Mouse (Mus musculus): ENCODE measurements at regions not wholly inside any gene's neighbourhood (a gene's known extent, or its start where the extent isn't known, plus 50 kb on each side); places are given as distances from the start of the nearest gene placed in this dataset.

DNA sequence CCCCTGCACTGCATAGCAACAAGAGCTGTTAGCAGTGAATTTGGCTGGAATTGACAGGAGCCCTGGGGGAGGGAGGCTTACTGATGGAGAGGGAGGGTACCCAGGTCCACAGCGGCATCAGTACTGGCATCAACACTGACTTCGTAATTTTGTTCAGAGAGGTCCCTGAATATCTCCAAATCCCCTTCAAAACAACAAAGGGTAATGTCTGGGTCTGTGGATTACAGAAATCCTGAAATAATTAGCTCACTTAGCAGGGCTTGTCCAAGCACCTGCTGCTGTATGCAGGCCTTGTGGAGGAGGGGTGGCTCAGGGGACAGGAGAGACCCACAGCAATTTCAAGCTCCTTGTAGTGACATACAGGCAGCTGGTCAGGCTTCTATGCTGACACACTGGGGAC is 369.6 kb downstream of the Eipr1 start:
- DNase-seq (ENCODE audit: low read depth, low spot score): no peak

DNA sequence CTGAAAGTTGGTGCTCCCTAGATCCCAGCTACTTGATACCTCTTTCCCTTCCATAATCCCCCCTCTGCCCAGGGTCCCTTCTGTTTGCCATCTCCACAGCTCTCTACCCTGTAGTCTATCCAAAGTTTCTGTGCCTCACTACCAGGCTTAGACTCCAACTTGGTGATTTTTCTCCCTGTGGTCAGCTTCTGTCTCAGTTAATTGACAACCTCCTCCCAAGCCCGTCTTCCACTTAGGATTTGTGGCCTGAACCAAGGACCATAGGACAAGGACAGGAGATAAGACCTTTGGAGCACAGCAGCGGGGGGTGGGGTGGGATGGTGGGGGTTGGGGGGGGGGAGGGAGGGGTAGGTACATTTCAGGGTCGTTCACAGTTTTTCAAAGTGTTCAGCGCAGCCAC is 371.3 kb downstream of the Eipr1 start:
- no peak for DNase-seq (ENCODE audit: low read depth, low spot score)

DNA sequence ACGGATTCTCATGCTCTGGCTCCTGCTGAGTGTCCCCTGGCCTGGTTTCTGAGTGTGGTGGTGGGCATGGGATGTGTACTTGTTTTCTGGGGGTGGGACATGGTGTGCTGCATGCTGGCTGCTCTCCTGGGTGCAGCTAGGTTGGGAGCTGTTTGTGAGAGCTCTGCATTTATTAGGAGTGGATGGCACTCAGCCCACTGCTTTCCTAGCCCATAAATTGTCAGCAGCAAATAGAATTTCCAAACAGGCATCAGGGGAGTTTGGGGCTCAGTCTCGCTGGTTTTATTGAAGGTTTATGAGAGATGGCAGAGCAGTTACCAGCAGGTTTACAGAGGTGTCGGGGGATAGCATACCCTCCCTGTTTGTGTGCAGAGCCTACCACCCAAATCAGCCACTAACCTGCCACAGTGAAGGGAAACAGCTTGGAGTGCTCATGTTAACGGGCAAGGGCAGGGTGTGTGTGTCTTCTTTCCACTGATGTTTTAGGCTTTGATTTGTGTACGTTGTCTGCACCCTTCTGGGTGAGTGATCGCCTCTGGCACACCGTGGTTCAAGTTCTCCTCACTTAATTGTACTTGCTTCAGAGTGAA is 372.6 kb downstream of the Eipr1 start:
- peak; percentile 14 for DNase-seq (ENCODE audit: low read depth, low spot score)

- DNase-seq (ENCODE audit: low read depth, low spot score): no peak
These were observed 377.2 kb downstream of the Eipr1 start for GRCm38 (mm10) chr12:29128844-29129243.

- DNase-seq (ENCODE audit: low read depth, low spot score): no peak
These were observed 377.7 kb downstream of the Eipr1 start for GRCm38 (mm10) chr12:29129331-29129730.

GRCm38 (mm10) chr12:29134326-29134725 is 382.7 kb downstream of the Eipr1 start:
- no peak for DNase-seq (ENCODE audit: low read depth, low spot score)

- DNase-seq (ENCODE audit: low read depth, low spot score): no peak
These were observed 385.3 kb downstream of the Eipr1 start for GRCm38 (mm10) chr12:29136850-29137268.

DNA sequence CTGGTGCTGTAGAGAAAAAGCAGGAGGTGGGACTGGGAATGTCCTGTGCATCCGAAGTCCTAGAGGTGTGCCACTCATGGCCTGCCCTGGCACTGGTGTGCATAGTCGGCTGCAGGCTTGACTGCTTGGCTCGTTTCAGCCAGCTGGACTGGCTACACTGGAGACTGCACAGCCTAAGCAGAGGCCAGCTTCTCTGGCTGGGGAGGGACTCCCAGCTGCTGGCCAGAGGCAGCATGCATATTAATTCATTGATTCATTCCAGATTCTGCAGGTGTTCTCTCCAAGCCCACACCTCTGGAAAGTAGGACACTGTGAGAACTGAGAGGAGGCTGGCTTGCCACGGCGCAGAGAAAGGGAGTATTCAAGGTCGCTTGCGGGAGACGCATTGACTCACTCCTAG is 385.9 kb downstream of the Eipr1 start:
- peak; percentile 13 for DNase-seq (ENCODE audit: low read depth, low spot score)

- no peak for DNase-seq (ENCODE audit: low read depth, low spot score)
These were observed 387.6 kb upstream of the Myt1l start for GRCm38 (mm10) chr12:29140576-29140975.

GRCm38 (mm10) chr12:29141132-29141531 is 387.1 kb upstream of the Myt1l start:
- DNase-seq (ENCODE audit: low read depth, low spot score): no peak

DNA sequence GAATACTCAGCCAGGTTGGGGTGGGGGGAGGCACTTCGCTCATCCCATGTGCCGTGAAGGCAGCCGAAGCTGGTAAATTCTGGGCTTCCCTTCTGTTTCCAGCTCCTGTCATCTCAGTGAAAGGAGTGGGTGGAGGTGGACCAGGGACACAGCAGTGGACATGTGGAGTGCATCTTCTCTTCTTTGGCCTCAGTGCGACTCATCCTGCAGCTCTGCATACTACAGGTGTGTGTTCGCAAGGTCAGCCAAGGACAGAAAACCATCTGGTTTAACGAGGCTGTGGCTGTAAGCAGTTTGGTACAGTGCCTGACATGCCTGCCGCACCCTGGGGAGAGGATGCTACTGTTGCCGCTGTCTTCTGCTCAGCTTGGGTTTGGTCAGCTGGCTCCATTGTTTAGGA is 386.3 kb upstream of the Myt1l start:
- no peak for DNase-seq (ENCODE audit: low read depth, low spot score)

- DNase-seq (ENCODE audit: low read depth, low spot score): no peak
These were observed 384.9 kb upstream of the Myt1l start for GRCm38 (mm10) chr12:29143297-29143696.

DNA sequence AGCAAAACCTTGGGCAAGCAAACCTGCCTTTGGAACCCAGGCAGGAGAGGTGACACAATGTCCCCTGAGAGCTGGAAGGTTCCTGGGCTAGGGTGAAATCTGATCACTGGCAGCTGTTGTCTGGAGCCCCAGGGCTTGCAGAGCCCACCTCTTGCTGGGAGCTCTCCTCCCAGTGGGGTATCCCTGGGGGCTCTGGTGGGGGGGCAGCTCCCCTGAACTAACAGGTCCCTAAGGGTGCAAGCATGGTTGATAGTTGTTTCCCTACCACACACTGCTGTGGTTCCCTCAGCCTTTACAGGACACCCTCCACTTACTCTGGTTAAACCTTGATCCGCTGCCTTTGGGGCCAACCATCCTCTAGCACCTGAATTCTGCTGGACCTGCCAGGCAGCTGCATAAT is 367.3 kb upstream of the Myt1l start:
- no peak for DNase-seq (ENCODE audit: low read depth, low spot score)

DNA sequence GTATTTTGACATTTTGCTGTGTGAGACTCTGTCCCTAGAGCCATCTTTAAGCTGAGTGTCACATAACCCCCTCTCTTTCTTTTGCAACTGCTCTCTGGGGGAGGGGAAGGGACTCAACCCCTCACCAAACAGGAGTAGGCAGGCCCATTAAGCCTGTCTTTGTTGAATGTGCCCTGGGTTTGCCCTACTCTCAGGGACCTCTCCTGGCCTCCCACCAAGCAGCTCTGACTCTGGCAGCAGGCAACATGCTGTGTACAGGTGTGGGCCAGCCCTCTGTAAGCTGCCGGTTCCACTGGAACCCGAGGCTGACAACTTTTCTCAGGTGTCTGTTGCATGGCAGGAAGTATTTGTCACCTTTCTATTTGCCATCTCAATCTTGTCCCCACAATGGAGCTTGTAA is 366.6 kb upstream of the Myt1l start:
- no peak for DNase-seq (ENCODE audit: low read depth, low spot score)

DNA sequence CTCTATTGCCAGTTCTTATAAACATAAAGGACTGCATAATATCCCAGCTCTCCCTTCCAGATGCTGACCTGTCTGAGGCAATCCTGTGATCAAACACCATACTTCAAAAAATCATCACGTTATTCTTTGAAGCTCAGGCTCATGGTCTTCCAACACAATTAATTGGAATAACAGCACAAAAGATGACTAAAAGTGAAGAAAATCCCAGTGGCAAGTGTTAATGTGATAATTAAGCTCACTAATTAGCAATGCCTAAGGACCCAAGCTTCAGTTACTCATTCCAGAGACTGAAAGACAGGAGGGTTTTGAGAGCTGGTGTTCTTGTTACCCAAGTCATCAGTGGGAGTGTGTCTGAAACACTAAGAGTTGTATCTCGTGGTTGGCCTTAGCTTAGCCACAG is 363.5 kb upstream of the Myt1l start:
- no peak for DNase-seq (ENCODE audit: low read depth, low spot score)

GRCm38 (mm10) chr12:29166316-29166715 is 361.9 kb upstream of the Myt1l start:
- no peak for DNase-seq (ENCODE audit: low read depth, low spot score)

GRCm38 (mm10) chr12:29167922-29168321 is 360.3 kb upstream of the Myt1l start:
- no peak for DNase-seq (ENCODE audit: low read depth, low spot score)

DNA sequence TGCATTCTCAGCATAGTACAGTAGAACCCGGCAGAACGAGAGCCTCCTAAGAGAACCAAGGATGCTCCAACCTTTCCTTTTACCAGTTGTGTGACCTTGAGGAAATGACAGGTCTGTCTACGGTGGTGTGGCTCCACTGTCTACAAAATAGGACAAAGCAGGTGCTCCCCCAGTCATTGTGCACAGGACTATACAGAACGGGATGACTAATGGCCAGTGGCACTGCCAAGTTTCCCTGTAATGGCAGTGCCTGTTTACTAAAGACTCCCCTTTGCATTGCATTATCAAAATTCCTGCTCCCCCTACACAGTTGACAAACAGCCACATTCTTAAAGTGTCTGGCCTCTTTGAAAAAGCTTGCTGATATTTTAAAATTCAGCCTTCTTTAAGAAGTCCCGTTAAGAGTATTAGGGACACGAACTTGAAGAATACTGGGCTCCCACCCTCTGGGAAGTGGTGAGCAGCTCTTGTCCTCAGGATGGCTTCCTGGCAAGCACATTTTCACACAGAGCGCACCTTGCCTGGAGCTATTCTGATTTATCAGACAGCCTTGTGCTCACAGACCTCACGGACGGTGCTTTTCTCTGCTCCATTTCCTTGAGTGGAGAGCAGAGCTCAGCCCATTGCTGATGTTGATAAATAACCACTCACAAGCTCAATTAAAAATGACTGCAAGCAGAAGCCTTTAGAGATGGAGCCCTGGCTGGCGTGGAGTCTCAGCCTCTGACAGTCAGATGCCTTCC is 352.3 kb upstream of the Myt1l start:
- no peak for DNase-seq (ENCODE audit: low read depth, low spot score)

- no peak for DNase-seq (ENCODE audit: low read depth, low spot score)
These were observed 351.0 kb upstream of the Myt1l start for GRCm38 (mm10) chr12:29177145-29177544.

GRCm38 (mm10) chr12:29178168-29178895 is 349.9 kb upstream of the Myt1l start:
- DNase-seq (ENCODE audit: low read depth, low spot score): no peak

- DNase-seq (ENCODE audit: low read depth, low spot score): no peak
These were observed 348.8 kb upstream of the Myt1l start for GRCm38 (mm10) chr12:29179405-29179804.

GRCm38 (mm10) chr12:29180576-29180975 is 347.6 kb upstream of the Myt1l start:
- DNase-seq (ENCODE audit: low read depth, low spot score): no peak

DNA sequence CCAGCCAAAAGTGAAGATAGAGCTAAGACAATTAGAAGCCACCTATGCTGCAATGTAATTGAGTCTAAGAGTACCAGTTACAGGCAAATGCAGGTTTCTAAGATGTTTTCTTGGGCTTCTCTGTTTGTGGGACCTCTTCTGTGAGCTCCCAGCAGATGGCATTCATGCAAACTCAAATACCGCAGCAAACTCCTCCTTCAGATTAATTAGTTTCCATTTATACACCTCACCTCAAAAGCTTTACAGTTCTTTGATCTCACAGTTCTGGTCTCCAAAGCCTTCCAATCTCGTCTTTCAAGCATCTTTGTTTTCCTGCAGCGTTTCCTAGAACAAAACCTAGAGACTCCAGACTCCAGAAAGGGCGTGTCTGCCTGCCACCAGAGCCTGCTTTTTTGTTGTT is 340.6 kb upstream of the Myt1l start:
- no peak for DNase-seq (ENCODE audit: low read depth, low spot score)
